In genomic region chr4:66816364-66817026, GRCm38 (mm10) we compare ENCODE assay signal across 13 mouse cellular contexts.
"Had no signal": no experiment of that assay in that cellular context is flagged by ENCODE, and none has a peak within 500 bp of the region (broad histone marks: within the 10 kb centered on the region; RNA-seq: fewer than 3 reads in every experiment).

No protein-coding gene starts in this region.

- H3K9ac ChIP-seq: kidney, embryonic 15.5 days; limb, embryonic 13.5 days; liver, embryonic 12.5 days; lung, embryonic 14.5 days; midbrain, embryonic 13.5 days had no signal

- H3K36me3 ChIP-seq: kidney, embryonic 15.5 days; limb, embryonic 13.5 days; liver, embryonic 12.5 days; midbrain, embryonic 13.5 days had no signal

- H3K4me2 ChIP-seq: kidney, embryonic 15.5 days; limb, embryonic 13.5 days; liver, embryonic 12.5 days; lung, embryonic 14.5 days; midbrain, embryonic 13.5 days had no signal

- ATAC-seq: liver, embryonic 12.5 days; midbrain, embryonic 13.5 days had no signal

- H3K27me3 ChIP-seq: kidney, embryonic 15.5 days; limb, embryonic 13.5 days; liver, embryonic 12.5 days; midbrain, embryonic 13.5 days had no signal

- H3K9me3 ChIP-seq: kidney, embryonic 15.5 days; limb, embryonic 13.5 days; liver, embryonic 12.5 days; midbrain, embryonic 13.5 days had no signal

- H3K4me3 ChIP-seq: kidney, embryonic 15.5 days; limb, embryonic 13.5 days; liver, embryonic 12.5 days; midbrain, embryonic 13.5 days had no signal

- DNase-seq: kidney, adult 2 months; kidney, postnatal 14 days; left cerebral cortex, postnatal 4 days; lung, embryonic 14.5 days; lung, postnatal 10 days; lung, postnatal 4 days; right cerebral cortex, adult 18-20 months; right cerebral cortex, postnatal 25 days; thymus, postnatal 4 days had no signal

- H3K27ac ChIP-seq: kidney, embryonic 15.5 days; limb, embryonic 13.5 days; liver, embryonic 12.5 days; midbrain, embryonic 13.5 days had no signal

- H3K4me1 ChIP-seq: kidney, embryonic 15.5 days; limb, embryonic 13.5 days; liver, embryonic 12.5 days; midbrain, embryonic 13.5 days had no signal
